Mouse (Mus musculus) liver, postnatal 0 days (tissue): ENCODE measurements around the gene Nup107. TPM values are rescaled to one million over a fixed set of nuclear protein-coding genes. Genes with fewer than 3 reads are reported as not detected.

ENCODE experiments used
- ATAC-seq: fragments of 200-750 bp; cut with Nextera tagmentation; 2 replicates; pipeline ENCODE4 v1.8.0; 2017; ENCODE audit warnings: mild to moderate bottlenecking, moderate library complexity
- DNase-seq: peaks from one replicate; pipeline ENCODE4 v3.0.0-alpha.2; 2016
- H3K27ac ChIP-seq: fragments of 300-500 bp; sonication (generic); 2 replicates; pipeline ENCODE4 v1.5.1; 2014; ENCODE audit warnings: antibody characterized with exemption, moderate library complexity, mild to moderate bottlenecking, low read depth
- H3K27me3 ChIP-seq: fragments of 300-500 bp; sonication (generic); 2 replicates; pipeline ENCODE4 v1.6.1; 2014; ENCODE audit warnings: low read length, control low read depth, mixed read lengths; ENCODE audit not compliant: insufficient read depth
- H3K36me3 ChIP-seq: fragments of 300-500 bp; sonication (generic); replicated peaks from 2 replicates; pipeline ENCODE4 v1.6.1; 2014; ENCODE audit warnings: mild to moderate bottlenecking, control low read depth, low read length, moderate library complexity, mixed read lengths; ENCODE audit not compliant: insufficient read depth
- H3K4me1 ChIP-seq: fragments of 300-500 bp; sonication (generic); 2 replicates; pipeline ENCODE4 v1.6.1; 2014; ENCODE audit warnings: antibody characterized with exemption, mild to moderate bottlenecking, control low read depth; ENCODE audit not compliant: insufficient read depth
- H3K4me2 ChIP-seq: fragments of 300-500 bp; sonication (generic); 2 replicates; pipeline ENCODE4 v1.6.1; 2014; ENCODE audit warnings: low read depth, mild to moderate bottlenecking, low read length, moderate library complexity, mixed read lengths
- H3K4me3 ChIP-seq: fragments of 300-500 bp; sonication (generic); 2 replicates; pipeline ENCODE4 v1.5.1; 2014; ENCODE audit warnings: low read depth, low read length
- H3K9ac ChIP-seq: fragments of 300-500 bp; sonication (generic); replicated peaks from 2 replicates; pipeline ENCODE4 v1.6.1; 2014; ENCODE audit warnings: mild to moderate bottlenecking, moderate library complexity
- H3K9me3 ChIP-seq: fragments of 300-500 bp; sonication (generic); 2 replicates; pipeline ENCODE4 v1.6.1; 2016; ENCODE audit warnings: mild to moderate bottlenecking, control low read depth, low read length, mixed read lengths
- CTCF ChIP-seq: sonication (generic); IDR thresholded peaks from 2 replicates; pipeline ENCODE4 v1.5.1; 2016; ENCODE audit warnings: antibody characterized with exemption, low read depth
- EP300 ChIP-seq: IDR thresholded peaks from 2 replicates; pipeline ENCODE4 v1.6.1; 2016; ENCODE audit warnings: antibody characterized with exemption, low read depth, mild to moderate bottlenecking
- WGBS: fragments of 180-500 bp; shearing (Covaris S2); extraction: QIAGEN DNeasy Blood & Tissue Kit; methylation state at CpG from one replicate; pipeline ENCODE4 v1.1.7; 2014; ENCODE audit not compliant: insufficient replicate concordance; 5-methylcytosine and 5-hydroxymethylcytosine counted together
- polyA plus RNA-seq: library from polyadenylated mRNA; unstranded; fragments of >200 nt; fragmentation: Nextera tagmentation; extraction: Ambion mirVana; gene quantifications from 2 replicates; pipeline ENCODE4 v1.2.1, GENCODE M21; 2015

Gene Nup107
- polyA plus RNA-seq, 1 experiment from 2014 or later, result 15.0 TPM

GRCm38 (mm10) chr10:117752304-117752821 is 40.1 kb downstream of the Nup107 start:
- ATAC-seq, result no peak
- H3K27me3 ChIP-seq, result no peaks in the 10 kb centered on the region
- H3K4me2 ChIP-seq, result no peak overlapping the region
- peaks cover 5% of the 10 kb centered on the region; the same call in 1 of the 2 replicates for H3K4me1 ChIP-seq
- no peak overlapping the region for H3K4me3 ChIP-seq
- H3K9ac ChIP-seq, result no peak overlapping the region
- H3K27ac ChIP-seq, result no peak overlapping the region
- TF ChIP-seq EP300, result no peak
- no peak for TF ChIP-seq CTCF
- 0 out of 2 replicates have a peak, but pooled peaks cover 5% of the 10 kb centered on the region for H3K9me3 ChIP-seq
- WGBS, result 92% methylated on average over 7 of the region's 7 CpGs
- no peak for DNase-seq
- H3K36me3 ChIP-seq, result peaks cover 53% of the 10 kb centered on the region

DNA sequence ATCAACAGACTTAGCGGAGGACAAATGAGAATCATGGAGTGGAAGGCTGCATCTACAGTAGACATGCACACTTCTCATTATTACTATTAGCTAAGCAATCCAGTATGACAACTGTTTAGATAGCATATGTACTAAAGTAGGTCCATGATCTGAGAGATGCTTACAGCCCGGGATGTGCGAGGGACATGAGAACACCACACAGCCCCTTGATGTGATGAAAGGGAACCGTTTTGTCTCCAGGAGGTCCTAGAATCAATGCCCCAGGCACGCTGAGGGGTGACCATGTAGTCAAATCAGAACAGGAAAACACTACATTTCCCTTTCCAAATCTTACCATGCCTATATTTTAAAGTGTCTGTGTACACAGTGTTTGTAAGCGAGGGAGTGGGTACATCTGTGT is 40.8 kb downstream of the Nup107 start:
- ATAC-seq (no peak), DNase-seq (no peak)
- 89% methylated on average over 6 of the region's 6 CpGs for WGBS
- Histone ChIP-seq H3K27ac (no peak overlapping the region), H3K9me3 (0 out of 2 replicates have a peak, but pooled peaks cover 5% of the 10 kb centered on the region), H3K27me3 (no peaks in the 10 kb centered on the region), H3K9ac (no peak overlapping the region), H3K4me1 (peaks cover 5% of the 10 kb centered on the region; the same call in 1 of the 2 replicates), H3K36me3 (peaks cover 48% of the 10 kb centered on the region), H3K4me3 (no peak overlapping the region), H3K4me2 (no peak overlapping the region)
- TF ChIP-seq CTCF (no peak), EP300 (no peak)

DNA sequence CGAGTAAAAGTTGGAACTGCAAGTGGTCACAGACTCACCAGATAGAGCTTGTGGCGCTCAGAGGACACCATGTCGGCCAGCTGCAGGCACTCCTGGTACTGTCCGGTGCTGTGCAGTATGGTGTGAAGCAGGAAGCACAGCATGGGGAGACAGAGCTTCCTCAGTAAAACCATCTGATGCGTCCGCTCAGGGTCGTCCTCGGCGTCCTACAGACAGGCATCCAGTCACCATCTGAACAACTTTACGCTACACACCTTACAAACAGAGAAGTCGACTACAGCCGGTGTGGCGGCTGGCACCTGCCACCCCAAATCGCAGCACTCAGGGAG is 41.3 kb downstream of the Nup107 start:
- TF ChIP-seq CTCF, result no peak
- no peak for TF ChIP-seq EP300
- ATAC-seq (no peak), DNase-seq (no peak)
- no peak overlapping the region for H3K4me2 ChIP-seq
- 95% methylated on average over 14 of the region's 14 CpGs for WGBS
- no peak overlapping the region for H3K27ac ChIP-seq
- peaks cover 5% of the 10 kb centered on the region; the same call in 1 of the 2 replicates for H3K4me1 ChIP-seq
- H3K9ac ChIP-seq, result no peak overlapping the region
- 0 out of 2 replicates have a peak, but pooled peaks cover 5% of the 10 kb centered on the region for H3K9me3 ChIP-seq
- no peak overlapping the region for H3K4me3 ChIP-seq
- H3K36me3 ChIP-seq, result peaks cover 43% of the 10 kb centered on the region
- H3K27me3 ChIP-seq, result no peaks in the 10 kb centered on the region

DNA sequence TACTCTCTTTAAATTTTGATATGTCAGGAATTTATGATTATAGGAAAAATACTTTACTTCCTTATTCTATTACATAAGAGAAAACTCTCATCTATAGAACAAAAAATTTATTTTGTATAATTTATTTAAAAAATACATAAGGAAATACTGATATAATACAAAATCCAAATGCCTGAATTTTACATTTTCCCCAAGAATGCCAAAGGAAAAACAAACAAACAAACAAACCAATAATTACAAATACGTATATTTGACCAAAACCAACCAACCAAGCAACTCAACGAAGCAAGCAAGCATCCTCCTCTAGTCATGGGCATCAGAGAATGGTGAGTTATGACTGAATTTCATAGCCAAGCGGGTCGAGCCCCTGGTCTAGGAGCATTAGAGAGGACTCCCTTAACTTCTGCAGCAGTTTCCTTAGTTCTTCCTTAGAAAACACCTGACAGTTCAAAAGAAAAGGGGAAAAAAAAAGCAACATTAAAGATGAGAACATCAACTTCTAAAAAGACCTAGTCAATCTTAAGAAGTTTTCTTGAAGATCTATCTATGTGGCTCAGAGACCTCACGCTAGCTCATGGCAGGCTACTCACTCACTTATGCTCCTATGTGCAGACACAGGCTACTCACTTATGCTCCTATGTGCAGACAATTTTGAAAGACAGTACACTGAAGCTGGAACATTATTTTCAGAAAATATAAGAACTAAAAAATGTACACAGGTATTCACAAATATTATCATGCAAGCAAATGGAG is 41.8 kb downstream of the Nup107 start:
- 91% methylated on average over 5 of the region's 5 CpGs for WGBS
- peaks cover 38% of the 10 kb centered on the region for H3K36me3 ChIP-seq
- no peak for ATAC-seq

DNA sequence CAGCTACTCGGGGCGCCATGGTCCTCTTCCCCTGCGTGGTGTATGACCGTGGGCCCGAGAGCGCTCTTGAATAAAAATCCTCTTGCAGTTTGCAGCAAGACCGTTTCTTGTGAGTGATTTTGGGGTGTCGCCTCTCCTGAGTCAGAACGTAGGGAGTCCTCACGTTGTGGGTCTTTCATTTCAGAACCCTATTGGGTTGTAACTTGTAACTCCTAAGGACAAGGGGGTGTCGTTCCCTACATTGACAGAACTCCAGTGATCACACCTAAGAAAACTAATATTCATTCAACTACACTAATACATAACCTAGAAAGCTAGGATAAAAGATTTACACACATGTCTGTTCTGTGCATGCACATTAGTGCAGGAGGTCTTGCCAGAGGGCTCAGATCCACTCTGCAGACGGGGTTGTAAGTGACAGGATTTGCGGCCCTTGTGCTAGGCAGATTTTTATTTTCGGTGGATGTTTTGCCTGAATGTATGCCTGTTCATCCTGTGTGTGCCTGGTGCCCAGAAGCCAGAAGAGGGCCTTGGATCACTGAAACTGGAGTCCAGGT is 42.6 kb downstream of the Nup107 start:
- 89% methylated on average over 14 of the region's 14 CpGs for WGBS
- TF ChIP-seq CTCF (no peak), EP300 (no peak)
- Histone ChIP-seq H3K27me3 (no peaks in the 10 kb centered on the region), H3K4me3 (no peak overlapping the region), H3K27ac (no peak overlapping the region), H3K36me3 (peaks cover 33% of the 10 kb centered on the region), H3K9ac (no peak overlapping the region), H3K4me2 (no peak overlapping the region), H3K4me1 (peaks cover 9% of the 10 kb centered on the region; the same call in 1 of the 2 replicates), H3K9me3 (0 out of 2 replicates have a peak, but pooled peaks cover 5% of the 10 kb centered on the region)
- ATAC-seq (no peak), DNase-seq (no peak)

More for the DNA sequence above, 41.8 kb downstream of the Nup107 start:
- H3K27ac ChIP-seq, result no peak overlapping the region
- no peak overlapping the region for H3K4me3 ChIP-seq
- no peak overlapping the region for H3K4me2 ChIP-seq
- H3K9me3 ChIP-seq, result 0 out of 2 replicates have a peak, but pooled peaks cover 5% of the 10 kb centered on the region
- peaks cover 5% of the 10 kb centered on the region; the same call in 1 of the 2 replicates for H3K4me1 ChIP-seq
- TF ChIP-seq EP300 (no peak), CTCF (no peak)
- H3K9ac ChIP-seq, result no peak overlapping the region
- DNase-seq, result no peak
- no peaks in the 10 kb centered on the region for H3K27me3 ChIP-seq

GRCm38 (mm10) chr10:117749050-117749686 is 43.3 kb downstream of the Nup107 start:
- peaks cover 7% of the 10 kb centered on the region; the same call in 1 of the 2 replicates for H3K4me1 ChIP-seq
- peaks cover 29% of the 10 kb centered on the region for H3K36me3 ChIP-seq
- H3K9me3 ChIP-seq, result 0 out of 2 replicates have a peak, but pooled peaks cover 5% of the 10 kb centered on the region
- no peak overlapping the region for H3K9ac ChIP-seq
- no peaks in the 10 kb centered on the region for H3K27me3 ChIP-seq
- no peak overlapping the region for H3K27ac ChIP-seq
- no peak for TF ChIP-seq CTCF
- TF ChIP-seq EP300, result no peak
- ATAC-seq (no peak), DNase-seq (no peak)
- H3K4me3 ChIP-seq, result no peak overlapping the region
- WGBS, result 94% methylated on average over 10 of the region's 10 CpGs
- H3K4me2 ChIP-seq, result no peak overlapping the region
